Mouse (Mus musculus): ENCODE measurements around the gene Asnsd1. TPM values are rescaled to one million over a fixed set of nuclear protein-coding genes. Genes with fewer than 3 reads are reported as not detected.
"Not testable (repeated sequence)": the region's sequence is repeated elsewhere in the genome, so short reads cannot be mapped to it uniquely, and the experiment has no call there.

The Asnsd1 gene
- polyA plus RNA-seq, 1 experiment, result 1.8 TPM

DNA sequence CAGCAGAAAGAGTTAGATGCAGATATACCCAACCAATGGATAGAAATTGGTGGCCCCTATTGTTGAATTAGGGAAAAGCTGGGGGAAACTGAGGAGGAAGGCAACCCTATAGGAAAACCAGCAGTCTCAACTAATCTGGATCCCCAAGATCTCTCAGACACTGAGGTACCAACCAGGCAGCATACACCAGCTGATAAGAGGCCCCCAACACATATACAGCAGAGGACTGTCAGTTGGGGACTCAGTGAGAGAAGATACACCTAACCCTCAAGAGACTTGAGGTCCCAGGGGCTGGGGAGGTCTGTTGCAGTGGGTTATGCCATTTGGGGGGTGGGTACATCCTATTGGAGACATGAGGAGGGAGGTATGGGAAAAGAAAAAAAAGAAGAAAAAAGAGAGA, 17.1 kb downstream of the Asnsd1 start:
- Histone ChIP-seq H3K4me3 (replicated peaks) (no peak overlapping the region), H3K36me3 (ENCODE audit: control insufficient read depth) (no peaks in the 10 kb centered on the region; the same call in 1 of the 2 replicates), H3K9me3 (ENCODE audit: control insufficient read depth, low read length) (peaks cover 5% of the 10 kb centered on the region), H3K4me1 (ENCODE audit: control insufficient read depth) (peaks cover 41% of the 10 kb centered on the region), H3K27me3 (ENCODE audit: control insufficient read depth) (no peaks in the 10 kb centered on the region)
- TF ChIP-seq TAL1 (IDR thresholded peaks at IDR 0.05; ENCODE audit: low read length) (no peak), GATA1 (IDR thresholded peaks at IDR 0.05; ENCODE audit: low read length) (no peak)

DNA sequence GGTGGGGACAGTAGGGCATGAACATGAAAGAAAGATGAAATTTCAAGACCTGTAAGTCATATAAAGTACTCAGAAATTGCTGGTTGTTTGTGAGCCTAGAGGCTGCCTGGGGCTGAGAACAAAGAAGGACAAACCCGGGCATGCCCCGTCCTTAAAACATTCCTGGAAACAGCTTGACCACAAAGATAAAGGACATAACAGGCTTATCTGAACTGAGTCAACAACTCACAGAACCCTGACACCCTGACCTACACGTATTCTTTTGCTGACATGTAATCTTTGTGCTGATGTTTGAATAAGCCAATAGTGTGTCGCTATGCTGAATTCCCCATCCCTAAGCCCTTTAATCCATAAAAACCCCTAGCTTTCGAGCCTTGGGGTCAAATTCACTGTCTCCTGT, 19.0 kb downstream of the Asnsd1 start:
- H3K36me3 ChIP-seq (ENCODE audit: control insufficient read depth); H3K4me3 ChIP-seq (replicated peaks); H3K9me3 ChIP-seq (ENCODE audit: control insufficient read depth, low read length); H3K27me3 ChIP-seq (ENCODE audit: control insufficient read depth): not testable (repeated sequence)
- H3K4me1 ChIP-seq (ENCODE audit: control insufficient read depth), result peaks cover 40% of the 10 kb centered on the region

DNA sequence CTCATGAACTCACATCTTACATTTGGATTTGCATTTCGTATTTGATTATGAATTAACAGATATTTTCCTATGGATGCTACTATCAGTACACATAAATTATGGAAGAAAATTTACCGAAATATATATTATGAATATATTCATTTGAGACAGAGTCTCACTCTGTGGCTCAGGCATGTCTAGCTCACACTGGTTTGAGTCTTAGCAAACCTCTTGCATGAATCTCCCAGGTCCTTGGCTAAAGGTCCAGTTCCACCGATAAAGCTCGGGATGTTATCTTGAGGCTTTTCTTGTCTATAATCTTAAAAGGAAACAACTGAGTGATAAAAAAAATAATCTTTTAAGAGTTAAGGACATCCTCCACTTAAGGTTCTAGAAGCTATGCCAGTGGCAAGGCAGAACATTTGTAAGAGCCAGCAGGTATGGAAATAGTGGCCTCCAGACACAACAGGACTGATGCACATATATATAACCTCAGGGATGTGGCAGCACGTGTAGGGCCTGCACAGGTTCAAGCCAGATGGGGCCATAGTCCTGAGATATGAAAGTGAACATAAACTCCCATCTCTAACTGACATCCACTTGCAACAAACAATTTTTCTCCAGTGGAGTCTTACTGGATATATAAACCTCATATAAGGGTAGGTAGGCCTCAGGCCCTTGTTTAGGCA, 27.6 kb downstream of the Asnsd1 start:
- H3K4me3 ChIP-seq (replicated peaks), result no peak overlapping the region
- TF ChIP-seq GATA1 (IDR thresholded peaks at IDR 0.05; ENCODE audit: low read length) (no peak), TAL1 (IDR thresholded peaks at IDR 0.05; ENCODE audit: low read length) (no peak)
- peaks cover 30% of the 10 kb centered on the region for H3K4me1 ChIP-seq (ENCODE audit: control insufficient read depth)
- peaks cover 49% of the 10 kb centered on the region for H3K36me3 ChIP-seq (ENCODE audit: control insufficient read depth)
- no peaks in the 10 kb centered on the region for H3K9me3 ChIP-seq (ENCODE audit: control insufficient read depth, low read length)
- H3K27me3 ChIP-seq (ENCODE audit: control insufficient read depth), result no peaks in the 10 kb centered on the region

DNA sequence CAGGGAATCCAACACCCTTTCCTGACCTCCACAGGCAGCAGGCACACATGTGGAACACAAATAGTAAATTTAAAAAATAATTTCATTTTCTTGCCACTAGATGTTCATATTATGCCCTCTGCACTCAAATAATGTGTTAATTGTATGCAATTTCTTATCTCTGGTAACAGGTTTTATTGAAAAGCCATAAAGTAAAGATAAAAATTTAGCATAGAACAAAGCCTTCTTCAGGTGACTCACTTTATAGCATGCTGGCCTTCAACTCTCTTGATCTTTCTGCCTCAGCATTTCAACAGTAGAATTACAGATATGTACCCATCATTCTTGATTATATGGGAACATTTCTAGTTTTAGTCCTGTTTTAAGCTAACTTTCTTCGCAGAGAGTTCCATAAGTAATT, 28.3 kb downstream of the Asnsd1 start:
- Histone ChIP-seq H3K36me3 (ENCODE audit: control insufficient read depth) (peaks cover 55% of the 10 kb centered on the region), H3K4me1 (ENCODE audit: control insufficient read depth) (peaks cover 30% of the 10 kb centered on the region), H3K9me3 (ENCODE audit: control insufficient read depth, low read length) (no peaks in the 10 kb centered on the region), H3K27me3 (ENCODE audit: control insufficient read depth) (no peaks in the 10 kb centered on the region), H3K4me3 (replicated peaks) (no peak overlapping the region)
- TF ChIP-seq GATA1 (IDR thresholded peaks at IDR 0.05; ENCODE audit: low read length), result no peak
- no peak for TF ChIP-seq TAL1 (IDR thresholded peaks at IDR 0.05; ENCODE audit: low read length)

DNA sequence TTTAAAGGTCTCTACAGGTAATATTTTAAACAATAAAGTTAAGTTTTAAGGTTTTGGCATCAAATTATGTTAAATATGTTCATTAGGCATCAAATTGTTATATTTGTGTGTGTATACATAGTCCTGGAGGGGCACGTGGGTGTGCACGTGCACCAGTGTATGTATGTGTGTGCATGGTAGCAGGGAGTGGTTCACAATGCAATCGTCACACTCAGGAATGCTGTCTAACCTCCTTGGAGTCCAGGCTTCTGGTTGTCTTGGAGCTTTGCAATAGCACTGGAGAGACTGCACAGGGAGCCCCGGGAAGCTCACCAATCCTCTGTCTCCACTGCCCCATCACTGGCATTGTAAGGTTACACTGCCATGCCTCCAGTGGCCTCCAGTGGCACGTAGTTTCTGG, 29.3 kb downstream of the Asnsd1 start:
- Histone ChIP-seq H3K4me1 (ENCODE audit: control insufficient read depth) (peaks cover 28% of the 10 kb centered on the region), H3K4me3 (replicated peaks) (no peak overlapping the region), H3K9me3 (ENCODE audit: control insufficient read depth, low read length) (no peaks in the 10 kb centered on the region), H3K36me3 (ENCODE audit: control insufficient read depth) (peaks cover 64% of the 10 kb centered on the region), H3K27me3 (ENCODE audit: control insufficient read depth) (no peaks in the 10 kb centered on the region)
- TF ChIP-seq TAL1 (IDR thresholded peaks at IDR 0.05; ENCODE audit: low read length) (no peak), GATA1 (IDR thresholded peaks at IDR 0.05; ENCODE audit: low read length) (no peak)

GRCm38 (mm10) chr1:53321662-53322344, 30.7 kb downstream of the Asnsd1 start:
- Histone ChIP-seq H3K27me3 (ENCODE audit: control insufficient read depth) (no peaks in the 10 kb centered on the region), H3K36me3 (ENCODE audit: control insufficient read depth) (peaks cover 77% of the 10 kb centered on the region), H3K9me3 (ENCODE audit: control insufficient read depth, low read length) (no peaks in the 10 kb centered on the region), H3K4me3 (replicated peaks) (no peak overlapping the region), H3K4me1 (ENCODE audit: control insufficient read depth) (peaks cover 27% of the 10 kb centered on the region)
- TF ChIP-seq GATA1 (IDR thresholded peaks at IDR 0.05; ENCODE audit: low read length) (no peak), TAL1 (IDR thresholded peaks at IDR 0.05; ENCODE audit: low read length) (no peak)

- TF ChIP-seq GATA1 (IDR thresholded peaks at IDR 0.05; ENCODE audit: low read length), result no peak
- no peak for TF ChIP-seq TAL1 (IDR thresholded peaks at IDR 0.05; ENCODE audit: low read length)
- Histone ChIP-seq H3K4me3 (replicated peaks) (peak within 1 kb of the TSS; percentile 86), H3K27me3 (ENCODE audit: control insufficient read depth) (no peaks in the 10 kb centered on the region), H3K4me1 (ENCODE audit: control insufficient read depth) (peaks cover 11% of the 10 kb centered on the region), H3K36me3 (ENCODE audit: control insufficient read depth) (peaks cover 58% of the 10 kb centered on the region), H3K9me3 (ENCODE audit: control insufficient read depth, low read length) (no peaks in the 10 kb centered on the region)
Observed at GRCm38 (mm10) chr1:53312989-53313967, 39.3 kb downstream of the Asnsd1 start, which contains the start of gene Osgepl1. Osgepl1 (plus strand) TSS chr1:53313624.

GRCm38 (mm10) chr1:53300506-53300905, 52.0 kb downstream of the Asnsd1 start:
- TF ChIP-seq TAL1 (IDR thresholded peaks at IDR 0.05; ENCODE audit: low read length), result no peak
- Histone ChIP-seq H3K36me3 (ENCODE audit: control insufficient read depth) (peaks cover 60% of the 10 kb centered on the region), H3K9me3 (ENCODE audit: control insufficient read depth, low read length) (no peaks in the 10 kb centered on the region), H3K4me1 (ENCODE audit: control insufficient read depth) (peaks cover 22% of the 10 kb centered on the region), H3K4me3 (replicated peaks) (no peak overlapping the region), H3K27me3 (ENCODE audit: control insufficient read depth) (no peaks in the 10 kb centered on the region)
